Comparison of ENCODE assay signal across 9 mouse cellular contexts in the genomic region with DNA sequence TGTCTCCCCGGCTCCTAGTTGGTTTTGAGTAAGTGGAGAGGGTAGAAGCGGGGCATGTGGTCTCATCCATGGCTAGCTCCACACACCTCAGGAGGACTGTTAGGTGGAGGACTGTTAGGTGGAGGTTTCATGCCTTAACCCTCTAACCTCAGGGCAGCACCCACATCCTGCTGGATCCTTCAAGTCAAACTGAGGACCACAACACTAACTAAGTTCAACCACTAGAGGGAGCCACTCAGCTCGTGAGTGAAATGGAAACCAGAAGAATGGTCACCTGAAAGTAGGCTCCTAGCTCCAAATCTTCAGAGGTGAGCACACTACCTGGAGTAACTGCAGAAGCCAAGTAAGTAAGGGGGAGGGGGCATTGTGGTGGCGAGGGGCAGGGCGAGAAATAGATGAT. TPM values are rescaled to one million over a fixed set of nuclear protein-coding genes. Genes with fewer than 3 reads are reported as not detected.
DNase-seq lines count a peak whose midpoint lies in the region.
"Had no signal": no experiment of that assay in that cellular context is flagged by ENCODE, and none has a peak within 500 bp of the region (broad histone marks: within the 10 kb centered on the region; RNA-seq: fewer than 3 reads in every experiment).

No protein-coding gene starts in this region.

- peak; percentile 11 for DNase-seq in adrenal gland, postnatal 14 days
- DNase-seq in adrenal gland, postnatal 4 days (ENCODE audit: low spot score in 2 of 2), result no peak
- DNase-seq in lung, postnatal 36 days, result peak; percentile 20
- DNase-seq in lung, postnatal 25 days (ENCODE audit: low spot score), result no peak
- DNase-seq in embryo, embryonic 11 days, result peak; percentile 53
- peak; percentile 87 for DNase-seq in thymus, postnatal 0 days (ENCODE audit: low spot score)
- DNase-seq in urinary bladder, postnatal 14 days (ENCODE audit: low spot score), result no peak
- no peak for DNase-seq in heart, postnatal 36 days

- intact Hi-C loops in heart, postnatal 36 days (cut with DNase I), result no loop called here

RNA-seq across cellular contexts. Expression of a gene that starts 7.6 kb away (rescaled TPM):
- 2.8 and 3.6 TPM in 2 replicates for total RNA-seq in adrenal gland, postnatal 14 days (2021)
- 1 to 10 TPM; 7.2 to 7.3 TPM for total RNA-seq in adrenal gland, postnatal 4 days (2021)
- polyA plus RNA-seq in thymus, postnatal 0 days (2015; fragmentation: Nextera tagmentation; extraction: Ambion mirVana), result 1.7 and 2.3 TPM in 2 replicates
- total RNA-seq in heart, postnatal 36 days (2021), result 1 to 10 TPM; 3.9 to 6.6 TPM

RNA-seq across cellular contexts. Expression of a gene that starts 18.3 kb away (rescaled TPM):
- total RNA-seq in adrenal gland, postnatal 14 days (2021), result 5.0 and 7.7 TPM in 2 replicates
- 1 to 10 TPM; 6.2 to 6.8 TPM for total RNA-seq in adrenal gland, postnatal 4 days (2021)
- 2.4 and 6.4 TPM in 2 replicates for polyA plus RNA-seq in thymus, postnatal 0 days (2015; fragmentation: Nextera tagmentation; extraction: Ambion mirVana)
- 1 to 10 TPM; 2.4 to 2.5 TPM for total RNA-seq in heart, postnatal 36 days (2021)

RNA-seq across cellular contexts. Expression of a gene that starts 18.3 kb away (rescaled TPM):
- 32.9 and 33.6 TPM in 2 replicates for total RNA-seq in adrenal gland, postnatal 14 days (2021)
- total RNA-seq in adrenal gland, postnatal 4 days (2021), result 10 to 100 TPM; 13.6 to 15.4 TPM
- polyA plus RNA-seq in thymus, postnatal 0 days (2015; fragmentation: Nextera tagmentation; extraction: Ambion mirVana), result 36.4 and 43.2 TPM in 2 replicates
- total RNA-seq in heart, postnatal 36 days (2021), result 10 to 100 TPM; 41.2 to 43.2 TPM

RNA-seq across cellular contexts. Expression of a gene that starts 41.3 kb away (rescaled TPM):
- total RNA-seq in adrenal gland, postnatal 14 days (2021), result not detected in 2 replicates
- under 1 TPM in 1 of 2 experiments, not detected in 1; 0.25 TPM for total RNA-seq in adrenal gland, postnatal 4 days (2021)
- polyA plus RNA-seq in thymus, postnatal 0 days (2015; fragmentation: Nextera tagmentation; extraction: Ambion mirVana), result 0.18 and 0.28 TPM in 2 replicates
- total RNA-seq in heart, postnatal 36 days (2021), result not detected
- polyA plus RNA-seq: heart, embryonic 16.5 days had no signal

Comparison
In these comparisons a context has a peak if more than half of its experiments do, and no peak if none do; other contexts are left out.
1. DNase-seq: peak in adrenal gland, postnatal 14 days (single experiment), lung, postnatal 36 days (single experiment), embryo, embryonic 11 days (single experiment) and thymus, postnatal 0 days (single experiment); none in adrenal gland, postnatal 4 days (0 of 2), lung, postnatal 25 days (single experiment), urinary bladder, postnatal 14 days (single experiment) and heart, postnatal 36 days (0 of 2).